Mouse (Mus musculus): ENCODE measurements around the gene Serac1. TPM values are rescaled to one million over a fixed set of nuclear protein-coding genes. Genes with fewer than 3 reads are reported as not detected.

The Serac1 gene
- 4.0 TPM for polyA plus RNA-seq (2017; shearing (Covaris generic))

DNA sequence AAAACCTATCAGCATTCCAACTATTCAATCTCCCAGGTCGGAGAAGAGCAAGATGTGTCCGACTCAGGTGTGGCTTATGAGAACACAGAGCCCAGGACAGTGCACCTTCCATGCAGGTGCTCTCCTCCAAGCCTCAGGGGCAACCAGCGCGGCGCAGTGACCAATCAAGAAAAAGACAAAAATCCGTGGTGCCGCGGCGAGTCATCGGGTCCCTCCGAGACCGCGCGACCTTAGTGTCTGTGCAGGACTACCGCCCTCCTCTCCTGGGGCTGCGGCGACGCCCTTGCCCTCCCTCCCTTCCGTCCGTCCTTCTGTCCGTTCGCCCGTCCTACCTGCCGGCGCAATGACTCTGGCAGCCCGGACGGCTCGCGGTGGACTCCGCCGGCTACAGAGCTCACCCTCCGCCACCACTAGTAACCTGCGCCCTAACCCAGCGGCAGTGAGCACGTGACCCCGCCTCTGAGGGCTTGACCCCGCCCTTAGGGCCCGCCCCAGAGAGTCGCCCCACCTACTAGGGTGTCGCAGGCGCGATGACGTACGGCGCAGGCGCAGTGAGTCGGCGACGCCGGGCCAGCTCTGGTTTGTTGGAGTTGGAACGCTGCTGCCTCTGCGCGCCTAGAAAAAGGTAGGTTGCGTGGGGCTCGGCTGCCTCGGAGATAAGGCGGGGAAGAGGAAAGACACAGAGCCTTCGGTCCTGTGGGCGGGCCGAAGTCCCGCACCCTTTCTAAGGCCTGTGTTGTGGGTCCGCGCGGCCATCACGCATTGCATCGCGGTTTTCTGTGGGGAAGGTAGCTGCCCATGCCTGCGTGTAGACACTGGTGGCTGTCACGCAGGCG is at the start of gene Serac1, which contains the start of gene Gtf2h5:
Serac1 (minus strand) TSS at position 455 of the 836 bp plus-strand sequence.
Gtf2h5 (plus strand) TSS at position 500 of the 836 bp plus-strand sequence.

DNA sequence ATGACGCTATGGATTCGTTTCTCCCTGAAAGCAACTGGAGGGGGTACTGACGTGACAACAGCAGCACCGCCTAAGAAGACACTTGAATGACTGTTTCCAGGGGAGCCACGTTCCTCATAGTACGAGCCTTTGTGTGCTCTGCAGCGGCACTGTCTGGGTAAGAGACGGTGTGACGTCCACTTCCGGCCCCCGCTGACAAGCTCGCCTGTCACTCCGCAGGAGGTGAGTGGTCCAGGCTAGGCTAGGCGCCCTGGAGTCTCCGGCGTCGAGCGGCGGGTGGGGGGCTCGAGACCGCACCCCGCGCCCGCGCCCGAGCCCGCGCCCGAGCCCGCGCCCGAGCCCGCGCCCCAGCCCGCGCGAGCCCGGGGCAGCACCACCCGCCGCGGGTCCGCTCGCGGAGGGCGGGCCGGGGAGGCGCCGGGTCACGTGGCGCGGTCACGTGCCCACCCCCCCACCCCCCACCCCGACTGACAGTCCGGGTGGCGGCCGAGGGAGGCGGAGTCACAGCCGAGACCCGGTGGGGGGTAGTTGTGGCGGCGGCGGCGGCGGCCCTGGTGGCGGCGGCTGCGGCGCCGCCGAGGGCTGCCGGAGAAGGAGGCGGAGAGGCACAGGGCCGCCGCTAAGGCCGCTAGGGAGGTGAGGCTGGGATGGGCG is 26.9 kb upstream of the Serac1 start, which contains the start of gene Tulp4:
Tulp4 (plus strand) TSS at position 77 of the 654 bp plus-strand sequence.

Other genes with a start within 250 kb of the Serac1 start
- 2.2 TPM for gene Snx9, start 238.4 kb downstream of the Serac1 start, polyA plus RNA-seq (2017; shearing (Covaris generic))
- gene Synj2, start 138.5 kb downstream of the Serac1 start, polyA plus RNA-seq (2017; shearing (Covaris generic)): 22.2 TPM
- 98.2 TPM for gene Gtf2h5, start within 50 bp of the Serac1 start, polyA plus RNA-seq (2017; shearing (Covaris generic))
- 56.2 TPM for gene Tulp4, start 26.7 kb upstream of the Serac1 start, polyA plus RNA-seq (2017; shearing (Covaris generic))
- 20.5 TPM for gene Tmem181a, start 177.1 kb upstream of the Serac1 start, polyA plus RNA-seq (2017; shearing (Covaris generic))
- gene Dynlt1a, start 237.8 kb upstream of the Serac1 start, polyA plus RNA-seq (2017; shearing (Covaris generic)): 14.0 TPM

Data from CD4-positive, CD25-positive, alpha-beta regulatory T cell, adult 9 weeks (primary cell).